Mouse (Mus musculus) heart, adult 2 months (tissue): ENCODE data around the gene Rnf34. TPM values are rescaled to one million over a fixed set of nuclear protein-coding genes. Genes with fewer than 3 reads are reported as not detected.

Experiments
- DNase-seq, 2 experiments: peaks; one replicate each; pipeline ENCODE4 v3.0.0; 2021
- H3K27ac ChIP-seq: fragments of 200-600 bp; 2 replicates; pipeline ENCODE4 v1.8.1; 2022
- H3K27me3 ChIP-seq: fragments of 200-500 bp; 2 replicates; pipeline ENCODE4 v1.6.1; 2012; ENCODE audit warnings: mild to moderate bottlenecking, low read length, inconsistent platforms, mixed read lengths; ENCODE audit not compliant: control insufficient read depth, insufficient read depth
- H3K36me3 ChIP-seq: fragments of 200-500 bp; 2 replicates; pipeline ENCODE4 v1.6.1; 2012; ENCODE audit warnings: low read length, inconsistent platforms; ENCODE audit not compliant: control insufficient read depth, insufficient read depth
- H3K4me1 ChIP-seq: fragments of 200-500 bp; 2 replicates; pipeline ENCODE4 v1.6.1; 2011; ENCODE audit warnings: low read length; ENCODE audit not compliant: control insufficient read depth, insufficient read depth
- H3K4me3 ChIP-seq: fragments of 200-600 bp; 2 replicates; pipeline ENCODE4 v1.8.1; 2022
- H3K79me2 ChIP-seq: fragments of 200-500 bp; replicated peaks from 2 replicates; pipeline ENCODE4 v1.6.1; 2012; ENCODE audit warnings: mild to moderate bottlenecking, inconsistent platforms, low read length, moderate library complexity, mixed read lengths; ENCODE audit not compliant: control insufficient read depth, insufficient read depth
- H3K9ac ChIP-seq: fragments of 200-500 bp; 2 replicates; pipeline ENCODE4 v1.6.1; 2012; ENCODE audit warnings: low read depth, mild to moderate bottlenecking, control low read depth, inconsistent platforms, low read length, mixed read lengths
- CTCF ChIP-seq: fragments of 200-600 bp; IDR thresholded peaks from 2 replicates; pipeline ENCODE4 v1.8.1; 2022; ENCODE audit warnings: antibody characterized with exemption, mild to moderate bottlenecking, moderate library complexity
- EP300 ChIP-seq: fragments of 200-500 bp; IDR thresholded peaks from 2 replicates; pipeline ENCODE4 v1.6.1; 2011; ENCODE audit warnings: low read depth, low read length, control low read depth; ENCODE audit not compliant: insufficient read depth
- POLR2A ChIP-seq: fragments of 200-500 bp; IDR thresholded peaks from 2 replicates; pipeline ENCODE4 v1.6.1; 2011; ENCODE audit warnings: mild to moderate bottlenecking, low read depth, low read length, control low read depth; ENCODE audit not compliant: insufficient read depth
- WGBS: fragments of 180-500 bp; shearing (Covaris S2); methylation state at CpG from one replicate; pipeline ENCODE4 v1.1.7; 2018; 5-methylcytosine and 5-hydroxymethylcytosine counted together
- intact Hi-C: fragments of 180-260 bp; cut with DNase I; formaldehyde crosslinking; loops from one replicate; pipeline ENCODE4 v1.15.1; 2025
- polyA plus RNA-seq: library from polyadenylated mRNA; depleted of rRNA; stranded (reverse); fragments of >200 nt; gene quantifications from 2 replicates; pipeline ENCODE4 v1.2.3, GENCODE M21; 2012
- total RNA-seq, 2 experiments: library from RNA; stranded (reverse); gene quantifications; 2 replicates each; pipeline ENCODE4 v1.2.3; 2021

Gene Rnf34
- total and polyA plus RNA-seq, 3 experiments, result 10.5 to 33.3 (median 26.1) TPM

DNA sequence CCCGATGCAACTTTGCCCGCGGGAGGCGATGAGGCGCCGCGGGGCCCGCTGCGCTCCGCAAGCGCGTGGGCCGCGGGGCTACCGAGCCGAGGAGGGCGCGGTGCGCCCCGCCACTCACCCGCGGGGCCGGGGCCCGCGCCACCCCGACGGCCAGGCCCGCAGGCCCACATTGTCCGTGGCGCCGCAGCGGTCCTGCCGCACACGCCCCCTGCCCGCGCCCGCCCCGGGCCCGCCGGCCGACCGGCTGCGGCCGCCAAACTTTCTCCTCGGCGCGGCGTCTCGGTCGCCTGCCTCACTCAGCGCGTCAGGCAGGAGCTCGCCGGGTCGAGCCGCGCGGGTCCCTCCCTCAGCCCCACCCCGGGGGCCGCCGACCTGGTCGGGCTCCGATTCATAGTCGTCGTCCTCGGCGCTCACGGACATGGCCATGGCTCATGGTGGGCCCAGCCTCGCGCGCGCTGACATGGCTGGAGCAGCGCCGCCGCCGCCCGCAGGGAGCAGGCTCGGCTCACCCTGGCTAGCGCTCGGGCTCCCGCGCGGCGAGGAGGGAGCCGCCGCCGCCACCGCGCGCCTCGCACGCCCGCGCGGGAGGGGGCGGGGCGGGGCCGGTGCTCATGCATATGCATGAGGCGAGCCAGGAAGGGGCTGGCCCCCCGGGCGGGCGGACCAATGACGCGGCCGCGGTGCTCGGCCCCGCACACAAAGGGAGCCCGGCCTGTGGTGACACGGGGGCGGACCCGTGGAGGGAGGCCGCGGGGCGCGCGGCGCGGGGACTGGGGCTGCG lies 50.1 kb downstream of the Rnf34 start:
- Histone ChIP-seq H3K9ac (peak overlapping the region; percentile 90), H3K4me1 (peaks cover 3% of the 10 kb centered on the region), H3K27me3 (no peaks in the 10 kb centered on the region), H3K79me2 (peaks cover 5% of the 10 kb centered on the region; the same call in 1 of the 2 replicates), H3K36me3 (no peaks in the 10 kb centered on the region), H3K27ac (peak overlapping the region; percentile 70), H3K4me3 (peak overlapping the region; percentile 55)
- under 1% methylated on average over 111 of the region's 120 CpGs for WGBS
- TF ChIP-seq EP300 (no peak), POLR2A (no peak), CTCF (peak; percentile 35)
- intact Hi-C loops, result loop anchor here (5.0 kb wide), 1 partner anchor 78 kb away; the partner anchor contains the start of gene Anapc5
- peak; percentile 93 to 94 for DNase-seq

DNA sequence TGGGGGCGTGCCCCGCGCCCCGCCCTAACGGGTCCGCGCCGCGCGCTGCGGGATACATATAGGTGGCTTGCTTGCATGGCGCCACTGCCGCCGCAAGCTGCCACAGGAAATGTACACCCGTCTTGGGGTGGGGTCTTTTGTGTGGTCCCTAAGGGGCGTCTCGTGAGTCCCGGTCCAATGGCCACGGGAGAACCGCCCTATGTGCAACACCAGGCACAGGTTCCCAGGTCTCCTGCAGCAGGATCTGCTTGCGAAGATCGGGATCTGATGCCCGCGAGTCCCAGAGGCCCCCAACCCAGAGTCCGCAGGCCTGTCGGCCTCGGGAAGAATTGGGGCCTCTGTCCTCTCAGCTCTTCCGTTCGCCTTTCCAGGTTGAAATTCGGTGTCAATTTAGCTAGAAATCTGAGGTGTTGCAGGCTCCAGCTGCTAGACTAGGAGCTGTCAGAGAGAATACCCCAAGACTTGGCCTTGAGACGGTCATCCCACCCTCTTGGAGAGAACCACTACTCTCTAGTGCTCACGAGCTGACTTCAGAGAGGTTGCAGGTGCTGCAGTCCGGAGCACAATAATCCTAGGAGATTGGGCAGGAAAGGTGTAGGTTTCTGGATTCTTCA lies 50.8 kb downstream of the Rnf34 start:
- H3K36me3 ChIP-seq, result no peaks in the 10 kb centered on the region
- 6% methylated on average over 33 of the region's 33 CpGs for WGBS
- no peak for DNase-seq
- H3K4me1 ChIP-seq, result peaks cover 3% of the 10 kb centered on the region
- peak overlapping the region; percentile 55 for H3K4me3 ChIP-seq
- intact Hi-C loops, result loop anchor here (5.0 kb wide), 1 partner anchor 78 kb away; the partner anchor contains the start of gene Anapc5
- peak overlapping the region; percentile 51 for H3K27ac ChIP-seq
- H3K27me3 ChIP-seq, result no peaks in the 10 kb centered on the region
- H3K9ac ChIP-seq, result peak overlapping the region; percentile 71
- TF ChIP-seq CTCF, result no peak
- peaks cover 5% of the 10 kb centered on the region; the same call in 1 of the 2 replicates for H3K79me2 ChIP-seq

GRCm38 (mm10) chr5:122901179-122901578 lies 51.3 kb downstream of the Rnf34 start:
- Histone ChIP-seq H3K36me3 (no peaks in the 10 kb centered on the region), H3K4me3 (no peak overlapping the region), H3K27me3 (no peaks in the 10 kb centered on the region), H3K9ac (no peak overlapping the region), H3K79me2 (peaks cover 5% of the 10 kb centered on the region; the same call in 1 of the 2 replicates), H3K4me1 (peaks cover 3% of the 10 kb centered on the region), H3K27ac (no peak overlapping the region; the same call in 1 of the 2 replicates)
- WGBS, result 64% methylated on average over 11 of the region's 11 CpGs
- DNase-seq, result no peak
- TF ChIP-seq POLR2A, result no peak
- intact Hi-C loops, result loop anchor here (5.0 kb wide), 1 partner anchor 79 kb away; the partner anchor contains the start of gene Anapc5

DNA sequence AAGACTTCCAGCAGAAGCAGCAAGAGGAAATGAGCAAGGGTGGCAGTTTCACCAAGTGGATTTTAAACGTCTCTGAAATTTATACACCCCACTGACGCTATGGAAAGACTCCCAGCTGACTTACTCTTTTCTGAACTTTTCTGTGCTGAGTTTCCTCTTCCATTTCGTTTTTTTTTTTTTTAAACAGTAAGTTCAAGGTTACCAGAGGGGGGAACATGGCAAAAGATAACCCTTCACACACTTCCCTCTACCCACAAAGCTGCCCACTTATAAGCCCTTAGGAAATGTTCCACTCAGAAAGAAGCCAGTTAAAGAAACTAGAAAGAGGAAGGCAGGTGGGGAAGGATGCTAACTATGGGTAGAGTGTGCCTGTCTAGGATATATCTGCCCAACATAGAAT lies 51.8 kb downstream of the Rnf34 start:
- Histone ChIP-seq H3K36me3 (no peaks in the 10 kb centered on the region), H3K4me3 (no peak overlapping the region), H3K79me2 (peaks cover 2% of the 10 kb centered on the region; the same call in 1 of the 2 replicates), H3K4me1 (peaks cover 3% of the 10 kb centered on the region), H3K27me3 (no peaks in the 10 kb centered on the region), H3K27ac (no peak overlapping the region), H3K9ac (no peak overlapping the region)
- DNase-seq, result no peak
- intact Hi-C loops, result loop anchor here (5.0 kb wide), 1 partner anchor 79 kb away; the partner anchor contains the start of gene Anapc5
- TF ChIP-seq POLR2A (no peak), CTCF (no peak), EP300 (no peak)
- 49% methylated on average over 3 of the region's 3 CpGs for WGBS

GRCm38 (mm10) chr5:122902228-122902627 lies 52.4 kb downstream of the Rnf34 start:
- no peak overlapping the region for H3K27ac ChIP-seq
- no peak overlapping the region for H3K4me3 ChIP-seq
- H3K4me1 ChIP-seq, result peaks cover 3% of the 10 kb centered on the region
- no peaks in the 10 kb centered on the region for H3K36me3 ChIP-seq
- H3K79me2 ChIP-seq, result peaks cover 2% of the 10 kb centered on the region; the same call in 1 of the 2 replicates
- TF ChIP-seq EP300 (no peak), POLR2A (no peak), CTCF (no peak)
- intact Hi-C loops, result loop anchor here (5.0 kb wide), 1 partner anchor 80 kb away; the partner anchor contains the start of gene Anapc5
- no peak for DNase-seq
- no peak overlapping the region for H3K9ac ChIP-seq
- 87% methylated on average over 6 of the region's 6 CpGs for WGBS
- no peaks in the 10 kb centered on the region for H3K27me3 ChIP-seq

GRCm38 (mm10) chr5:122903165-122903564 lies 53.3 kb downstream of the Rnf34 start:
- TF ChIP-seq EP300 (no peak), CTCF (no peak), POLR2A (no peak)
- H3K4me1 ChIP-seq, result peaks cover 3% of the 10 kb centered on the region
- H3K27ac ChIP-seq, result no peak overlapping the region
- H3K27me3 ChIP-seq, result no peaks in the 10 kb centered on the region
- H3K79me2 ChIP-seq, result peaks cover 2% of the 10 kb centered on the region; the same call in 1 of the 2 replicates
- 71% methylated on average over 5 of the region's 5 CpGs for WGBS
- H3K36me3 ChIP-seq, result no peaks in the 10 kb centered on the region
- H3K9ac ChIP-seq, result no peak overlapping the region
- H3K4me3 ChIP-seq, result no peak overlapping the region
- intact Hi-C loops, result loop anchor here (5.0 kb wide), 1 partner anchor 81 kb away; the partner anchor contains the start of gene Anapc5
- no peak for DNase-seq
